Mouse (Mus musculus) right cerebral cortex, postnatal 36 days (tissue): ENCODE results near the gene Top2a.

Source experiments
- DNase-seq, 2 experiments: peaks; one replicate each; pipeline ENCODE4 v3.0.0; 2022; ENCODE audit warnings: low spot score in 2 of 2, mixed read lengths in 1 of 2

Top2a gene

GRCm38 (mm10) chr11:98964616-98965415, 59.2 kb downstream of the Top2a start:
- no peak for DNase-seq

GRCm38 (mm10) chr11:98964201-98964615, 59.8 kb downstream of the Top2a start:
- DNase-seq, result no peak

DNA sequence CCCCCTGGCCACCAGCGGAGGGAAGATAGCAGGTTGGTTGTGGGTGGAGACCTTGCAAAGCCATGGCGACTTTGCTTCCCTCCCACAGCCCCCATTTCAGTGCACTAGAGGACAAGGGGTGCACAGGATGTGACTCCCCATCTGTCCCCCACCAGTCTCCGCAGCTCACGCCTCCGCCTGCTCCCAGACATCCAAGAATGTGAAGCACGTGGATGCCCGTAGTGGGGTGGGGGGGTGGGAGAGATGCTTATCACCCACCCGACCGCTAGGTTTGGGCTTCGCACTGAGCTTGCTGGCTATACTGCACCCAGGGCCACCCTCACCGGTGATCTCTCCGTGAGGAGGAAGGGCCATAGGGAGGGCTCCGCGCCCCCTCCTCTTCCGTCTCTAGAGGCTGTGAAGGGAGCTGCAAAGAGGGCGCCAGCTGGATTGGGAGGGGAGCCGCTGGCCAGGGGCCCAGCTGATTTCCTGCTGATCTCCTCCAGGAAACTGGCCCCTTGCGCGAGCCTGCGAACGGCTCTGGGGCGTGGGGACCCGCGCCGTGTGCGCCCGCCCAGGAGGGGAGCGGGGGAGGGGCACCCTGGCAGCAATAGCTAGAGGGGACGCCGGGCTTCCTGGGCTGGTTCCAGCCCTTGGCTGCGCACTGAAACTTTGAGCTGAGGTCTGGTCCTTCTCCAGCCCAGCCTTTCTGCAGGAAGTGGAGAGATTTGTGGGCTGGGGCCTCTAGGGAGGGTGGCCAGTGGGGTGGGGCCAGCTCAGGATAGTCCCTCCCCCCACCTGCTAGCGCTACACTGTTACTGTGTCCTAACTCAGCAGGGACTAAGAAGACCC, 60.6 kb downstream of the Top2a start:
- DNase-seq, result no peak

DNA sequence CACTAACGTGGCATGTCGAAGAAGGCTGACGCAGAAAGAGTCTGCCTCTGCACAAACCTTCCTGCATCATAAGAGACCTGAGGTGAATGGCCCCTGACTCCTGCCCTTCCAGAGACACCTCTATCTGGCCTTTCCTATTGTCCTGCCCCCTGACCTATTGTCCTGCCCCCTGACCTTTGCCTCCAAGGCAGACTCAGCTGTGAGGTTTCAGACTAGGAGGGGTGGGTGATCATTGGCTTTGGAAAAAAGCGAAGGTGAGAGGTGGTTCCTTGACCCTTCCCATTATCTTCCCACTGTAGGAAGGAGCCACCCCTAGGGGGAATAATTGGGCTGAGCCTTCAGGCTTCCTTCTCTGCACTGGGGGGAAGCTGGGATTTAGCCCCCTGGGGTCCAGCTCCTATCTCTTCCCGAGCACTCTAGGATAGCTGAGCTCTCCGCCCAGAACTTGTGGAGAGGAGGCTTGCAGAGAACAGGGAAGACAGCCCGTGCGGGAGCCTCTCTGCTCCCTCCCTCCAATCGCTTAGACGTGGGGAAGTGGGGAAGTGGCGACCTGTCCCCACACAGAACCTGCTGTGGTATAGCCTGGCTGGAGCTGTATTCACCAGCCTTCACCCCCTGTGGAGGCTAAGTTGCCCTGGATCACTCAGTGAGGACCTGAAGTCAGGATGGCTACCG, 61.4 kb downstream of the Top2a start:
- DNase-seq, result no peak

DNA sequence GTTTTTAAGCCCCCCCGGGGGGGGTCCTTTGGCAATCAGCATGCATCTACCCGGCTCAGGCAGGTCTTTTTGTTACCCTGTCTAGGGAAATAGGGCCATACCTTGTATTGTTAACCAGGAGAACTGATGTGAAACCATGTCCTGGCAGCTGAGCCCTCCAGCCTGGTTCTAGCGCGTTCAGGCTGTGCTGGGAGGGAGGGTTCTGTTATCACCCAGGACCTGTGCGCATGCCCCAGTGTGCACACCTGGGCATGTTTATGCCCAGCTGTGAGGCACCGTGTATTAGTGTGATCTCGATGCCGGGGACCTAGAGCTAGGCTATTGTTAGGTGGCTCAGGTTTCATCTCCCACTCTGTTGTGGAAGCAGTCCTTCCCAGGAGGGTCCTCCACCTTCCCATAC, 62.2 kb downstream of the Top2a start:
- DNase-seq, result no peak

- no peak for DNase-seq
Measured at GRCm38 (mm10) chr11:98961051-98961592, 62.9 kb downstream of the Top2a start.

DNA sequence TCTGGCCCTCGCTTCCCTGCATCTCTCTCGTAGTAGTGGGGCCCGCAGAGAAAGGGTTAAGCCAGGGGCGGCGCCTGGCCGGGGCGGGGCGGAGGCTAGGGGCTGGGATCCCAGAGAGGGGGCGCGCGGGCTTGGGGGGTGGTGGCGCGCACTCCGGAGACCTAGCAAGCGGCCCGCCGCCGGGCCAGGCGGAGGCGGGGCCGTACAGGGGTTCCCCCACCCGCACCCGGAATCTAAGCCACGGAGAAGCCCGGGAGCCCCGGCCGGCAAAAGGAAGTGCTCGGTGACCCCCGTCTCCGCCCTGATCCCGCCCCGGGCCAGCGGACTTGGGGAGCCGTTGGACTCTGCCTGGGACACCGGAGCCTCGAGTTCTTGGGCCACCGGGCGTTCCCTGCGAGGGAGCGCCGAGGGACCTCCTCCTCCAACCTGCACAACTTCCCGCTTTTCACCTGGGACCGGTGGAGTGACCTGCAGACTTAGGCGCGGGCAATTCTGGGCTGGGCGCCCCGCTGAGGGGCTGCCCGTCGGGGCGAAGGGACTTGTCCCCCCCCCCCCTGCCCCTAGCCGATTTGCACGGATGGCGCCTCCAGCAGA, 63.6 kb downstream of the Top2a start:
- DNase-seq, result no peak

GRCm38 (mm10) chr11:98959437-98960312, 64.3 kb downstream of the Top2a start:
- DNase-seq, result peak; percentile 78 to 81

GRCm38 (mm10) chr11:98956340-98956739, 67.6 kb downstream of the Top2a start:
- DNase-seq, result no peak

DNA sequence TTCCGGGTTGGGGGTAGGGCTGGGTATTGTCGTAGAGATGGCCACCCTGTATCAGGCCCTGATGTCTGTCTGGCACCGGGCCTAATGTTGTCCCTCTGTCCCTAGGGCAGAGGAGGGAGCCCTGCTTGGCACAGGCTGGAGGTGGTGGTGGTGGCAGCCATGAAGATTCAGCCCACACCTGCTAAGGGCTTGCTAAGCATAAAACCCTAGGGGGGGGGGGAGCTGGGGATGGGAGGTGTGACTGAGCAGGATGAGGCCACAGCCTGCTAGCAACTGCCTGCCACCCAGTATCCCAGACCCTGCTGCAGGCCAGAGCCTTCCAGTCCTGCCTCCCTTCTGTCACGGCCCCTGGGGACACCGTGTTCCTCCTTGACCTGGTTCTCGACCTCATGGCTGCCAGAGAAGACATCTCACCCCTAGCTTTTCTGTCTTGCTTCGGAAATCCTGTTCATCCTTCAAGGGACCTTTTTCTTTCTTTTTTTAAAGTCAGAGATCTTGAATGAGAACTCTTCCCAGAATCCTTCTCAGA, 68.2 kb downstream of the Top2a start:
- DNase-seq, result no peak

DNA sequence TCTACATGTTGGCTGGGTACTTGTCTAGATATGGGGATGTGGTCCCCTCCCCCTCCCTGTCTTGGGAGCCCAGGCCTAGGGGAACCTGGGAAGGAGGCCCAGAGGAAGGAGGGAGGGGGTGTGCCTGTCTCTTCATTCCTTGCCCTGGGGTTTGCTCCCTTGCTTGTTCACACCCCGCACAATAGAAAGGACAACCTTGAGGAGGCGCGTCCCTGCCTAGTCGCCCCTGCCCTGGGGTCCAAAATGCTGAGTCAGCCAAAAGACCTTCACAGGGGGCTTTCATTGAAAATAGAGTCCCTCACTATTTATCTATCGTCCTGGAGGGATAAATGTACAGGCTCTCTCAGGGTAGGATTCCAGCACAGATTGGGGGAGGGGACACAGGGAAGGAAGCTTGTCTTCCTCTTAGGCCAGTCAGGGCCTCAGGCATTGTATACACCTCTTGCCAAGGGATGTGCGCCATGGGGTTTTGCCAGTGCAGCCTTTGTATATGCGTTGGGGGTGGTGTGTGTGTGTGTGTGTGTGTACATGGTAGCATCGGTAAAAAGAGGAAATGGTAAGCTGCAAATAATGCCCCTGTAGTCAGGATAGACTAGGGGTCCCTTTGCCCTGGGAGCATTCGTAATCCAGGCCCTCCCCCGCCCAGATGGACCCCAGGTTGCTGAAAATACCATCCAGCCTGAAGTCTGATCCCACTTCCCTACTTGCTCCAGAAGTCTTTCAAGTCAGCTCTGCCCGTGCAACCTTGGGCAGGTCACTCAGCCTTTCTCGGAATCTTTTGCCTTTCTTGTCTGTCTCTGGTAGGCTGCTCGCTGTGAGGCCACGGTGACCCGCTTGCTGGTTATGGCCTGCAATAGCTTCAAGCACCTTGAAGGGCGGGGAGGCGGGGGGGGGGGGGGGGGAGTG, 68.9 kb downstream of the Top2a start:
- no peak for DNase-seq

- peak in 1 of 2 experiments; percentile 58 for DNase-seq
Measured at GRCm38 (mm10) chr11:98954373-98954772, 69.6 kb downstream of the Top2a start.

DNA sequence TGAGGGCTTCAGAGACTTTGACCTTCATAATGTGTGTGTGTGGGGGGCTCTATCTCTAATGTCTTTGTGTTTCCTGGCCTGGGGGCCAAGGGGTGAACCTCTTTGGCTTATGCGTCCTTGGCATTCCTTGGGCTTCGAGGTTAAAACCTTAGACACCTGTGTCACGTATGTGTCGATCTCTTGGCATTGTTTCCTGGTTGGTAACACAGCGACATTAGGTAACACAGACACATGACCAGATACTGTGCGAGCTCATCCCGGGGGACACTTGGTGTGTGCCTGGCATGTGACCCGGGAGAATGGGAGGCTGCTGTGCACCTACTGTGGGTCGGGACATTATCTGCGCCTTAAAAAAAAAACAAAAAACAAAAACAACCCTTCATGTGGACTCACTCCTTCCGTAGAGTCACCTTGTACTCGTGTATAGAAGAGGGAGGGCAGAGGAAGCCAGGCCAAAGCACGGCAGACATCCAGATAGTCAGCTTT, 70.1 kb downstream of the Top2a start:
- no peak for DNase-seq

- no peak for DNase-seq
Measured at GRCm38 (mm10) chr11:98953361-98953760, 70.6 kb downstream of the Top2a start.

- DNase-seq, result no peak
Measured at GRCm38 (mm10) chr11:98952736-98953135, 71.3 kb downstream of the Top2a start.

DNA sequence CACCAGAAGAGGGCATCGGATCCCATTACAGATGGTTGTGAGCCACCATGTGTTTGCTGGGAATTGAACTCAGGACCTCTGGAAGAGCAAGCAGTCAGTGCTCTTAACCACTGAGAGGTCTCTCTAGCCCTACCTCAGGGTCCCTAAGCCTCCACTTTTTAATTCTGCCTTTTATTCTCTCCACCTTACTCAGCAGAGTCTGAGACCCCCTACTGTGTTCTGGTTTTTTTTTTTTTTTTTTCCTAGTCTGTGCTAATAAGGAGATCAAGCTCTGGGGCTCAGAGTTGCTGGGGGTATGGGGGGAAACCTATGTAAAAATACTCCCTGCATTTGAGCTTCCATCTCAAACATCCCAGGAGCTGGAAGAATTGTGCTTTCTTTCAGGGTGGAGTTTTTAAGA, 71.9 kb downstream of the Top2a start:
- DNase-seq, result no peak

- no peak for DNase-seq
Measured at GRCm38 (mm10) chr11:98951026-98951906, 72.7 kb downstream of the Top2a start.

GRCm38 (mm10) chr11:98950484-98950883, 73.5 kb downstream of the Top2a start:
- no peak for DNase-seq
